Mouse (Mus musculus): Measurements from ENCODE around the gene Thbs1. TPM values are rescaled to one million over a fixed set of nuclear protein-coding genes. Genes with fewer than 3 reads are reported as not detected.

The Thbs1 gene
- total RNA-seq (2022): 1 to 10 TPM; 1.6 to 3.4 (median 2.7) TPM

GRCm38 (mm10) chr2:118111488-118112131 lies at the start of gene Thbs1:
Thbs1 (plus strand) TSS chr2:118111876.
- peak; percentile 30 to 36 for DNase-seq (ENCODE audit: low spot score in 2 of 2)

- no peak for DNase-seq (ENCODE audit: low spot score in 2 of 2)
These were observed 47.4 kb upstream of the Thbs1 start for GRCm38 (mm10) chr2:118064121-118064764.

DNA sequence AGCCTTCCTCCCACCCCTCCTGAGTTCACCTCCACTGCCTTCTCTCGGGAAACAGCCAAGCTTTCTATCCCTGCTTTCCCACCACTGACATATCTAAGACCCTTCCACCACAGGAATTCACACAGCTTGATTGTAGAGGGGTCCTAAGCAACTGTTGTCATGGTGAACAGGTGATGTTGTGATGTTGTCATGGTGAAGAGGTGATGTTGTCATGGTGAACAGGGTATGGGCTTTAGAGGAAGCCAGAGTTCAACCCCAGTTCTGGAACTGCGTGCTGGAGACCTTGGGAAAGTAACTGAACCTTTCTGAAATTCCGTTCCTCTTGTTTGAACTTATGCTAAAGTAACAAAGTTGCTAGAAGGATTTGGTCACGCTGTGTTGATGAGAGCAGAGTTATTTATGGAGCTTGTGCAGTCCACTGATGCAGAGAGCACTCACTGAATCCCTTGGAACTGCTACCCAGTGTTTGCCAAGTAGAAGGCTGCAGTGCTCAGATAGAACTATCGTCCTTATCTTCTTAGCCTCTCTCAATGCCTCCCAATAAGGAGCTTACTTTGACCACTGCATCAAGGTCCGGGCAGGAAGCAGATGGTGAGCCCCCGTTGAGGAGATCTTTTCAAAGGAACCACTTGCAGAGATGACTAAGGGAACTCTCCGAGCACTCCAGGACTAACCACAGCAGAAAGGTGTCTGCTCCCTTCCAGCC lies 45.5 kb upstream of the Thbs1 start:
- DNase-seq (ENCODE audit: low spot score in 2 of 2): no peak

- DNase-seq (ENCODE audit: low spot score in 2 of 2): no peak
These were observed 41.7 kb upstream of the Thbs1 start for GRCm38 (mm10) chr2:118069975-118070374.

DNA sequence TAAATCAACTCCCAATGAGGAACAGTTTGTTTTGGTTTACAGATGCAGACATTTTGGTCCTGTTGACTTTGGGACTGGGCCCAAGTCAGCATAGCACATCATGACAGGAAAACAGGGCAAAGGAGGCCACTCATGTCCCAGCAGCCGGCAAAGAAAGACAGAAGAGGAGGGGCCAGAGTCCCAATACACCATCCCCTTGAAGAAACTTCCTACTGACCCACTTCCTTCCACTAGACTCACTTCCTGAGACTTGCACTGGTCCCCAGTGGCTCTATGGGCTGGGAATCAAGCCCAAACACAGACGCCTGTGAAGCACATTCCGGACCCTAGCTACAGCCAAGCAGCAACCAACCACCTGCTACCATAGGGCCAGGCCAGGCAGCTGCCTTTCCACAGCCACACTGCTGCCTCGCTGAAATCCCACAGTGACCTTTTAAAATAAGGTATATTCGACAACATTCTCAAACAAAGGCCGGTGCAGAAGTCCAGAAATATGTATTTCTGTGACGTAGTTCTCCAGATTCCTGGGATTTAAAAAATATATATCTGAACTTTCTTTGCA lies 38.8 kb upstream of the Thbs1 start:
- DNase-seq (ENCODE audit: low spot score in 2 of 2): no peak

- no peak for DNase-seq (ENCODE audit: low spot score in 2 of 2)
These were observed 37.6 kb upstream of the Thbs1 start for GRCm38 (mm10) chr2:118074030-118074429.

GRCm38 (mm10) chr2:118075165-118075564 lies 36.5 kb upstream of the Thbs1 start:
- no peak for DNase-seq (ENCODE audit: low spot score in 2 of 2)

DNA sequence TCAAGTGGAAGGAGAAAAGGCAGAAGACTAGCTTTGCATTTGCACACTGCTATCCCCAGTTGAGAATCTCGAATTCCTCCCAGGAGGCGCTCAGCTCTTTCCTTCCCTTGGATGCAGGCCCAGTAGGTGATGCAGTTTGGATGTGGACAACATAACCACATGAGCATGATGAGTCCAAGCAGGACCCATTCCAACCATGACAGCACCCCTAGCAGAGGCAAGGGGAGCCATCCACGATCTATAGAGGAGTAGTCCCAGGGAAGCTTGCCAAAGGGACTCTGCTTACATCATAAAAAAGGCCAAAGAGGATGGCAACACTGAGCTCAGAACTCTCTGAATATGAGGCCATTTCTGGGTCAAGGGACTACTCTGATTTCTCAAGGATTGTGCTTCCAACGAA lies 32.5 kb upstream of the Thbs1 start:
- no peak for DNase-seq (ENCODE audit: low spot score in 2 of 2)

DNA sequence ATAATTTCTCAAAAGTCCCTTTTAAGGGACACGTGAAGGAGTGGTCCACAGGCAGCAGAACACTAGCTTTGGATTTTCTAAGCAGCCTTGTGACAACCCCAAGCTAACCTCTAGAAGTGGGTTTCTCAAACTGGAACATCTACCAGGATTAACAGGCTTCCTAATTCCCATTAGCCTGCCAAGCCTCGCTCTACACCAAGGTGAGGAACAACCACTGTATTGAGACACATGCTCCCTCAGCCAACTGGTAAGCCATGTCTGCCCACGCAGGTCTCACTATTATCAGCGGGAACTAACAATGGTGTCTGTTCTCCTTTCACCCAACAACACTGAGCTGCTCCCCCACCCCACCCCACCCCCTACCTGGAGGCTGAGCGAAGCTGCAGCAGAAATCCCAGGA lies 30.1 kb upstream of the Thbs1 start:
- no peak for DNase-seq (ENCODE audit: low spot score in 2 of 2)

GRCm38 (mm10) chr2:118083652-118084051 lies 28.0 kb upstream of the Thbs1 start:
- no peak for DNase-seq (ENCODE audit: low spot score in 2 of 2)

- no peak for DNase-seq (ENCODE audit: low spot score in 2 of 2)
These were observed 27.0 kb upstream of the Thbs1 start for GRCm38 (mm10) chr2:118084693-118085092.

- DNase-seq (ENCODE audit: low spot score in 2 of 2): no peak
These were observed 26.0 kb upstream of the Thbs1 start for GRCm38 (mm10) chr2:118085647-118086046.

GRCm38 (mm10) chr2:118087044-118087726 lies 24.5 kb upstream of the Thbs1 start:
- no peak for DNase-seq (ENCODE audit: low spot score in 2 of 2)

DNA sequence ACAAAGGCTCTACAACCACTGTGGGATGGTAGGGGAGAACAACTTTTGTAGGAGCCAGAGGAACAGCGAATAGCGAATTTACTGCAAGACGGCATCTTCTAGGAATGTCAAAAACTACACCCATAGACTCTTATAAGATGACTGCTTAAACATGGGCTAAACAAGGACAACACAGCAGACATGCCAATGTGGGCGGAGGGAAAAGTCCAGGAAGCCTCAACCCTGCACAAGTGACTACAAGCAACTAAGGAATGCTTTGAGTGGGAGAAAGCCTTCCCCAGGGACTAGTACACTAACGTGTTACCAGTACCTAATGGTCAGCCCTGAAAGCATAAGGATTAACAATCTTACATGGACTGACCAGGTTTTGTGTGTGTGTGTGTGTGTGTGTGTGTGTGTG lies 20.4 kb upstream of the Thbs1 start:
- no peak for DNase-seq (ENCODE audit: low spot score in 2 of 2)

DNA sequence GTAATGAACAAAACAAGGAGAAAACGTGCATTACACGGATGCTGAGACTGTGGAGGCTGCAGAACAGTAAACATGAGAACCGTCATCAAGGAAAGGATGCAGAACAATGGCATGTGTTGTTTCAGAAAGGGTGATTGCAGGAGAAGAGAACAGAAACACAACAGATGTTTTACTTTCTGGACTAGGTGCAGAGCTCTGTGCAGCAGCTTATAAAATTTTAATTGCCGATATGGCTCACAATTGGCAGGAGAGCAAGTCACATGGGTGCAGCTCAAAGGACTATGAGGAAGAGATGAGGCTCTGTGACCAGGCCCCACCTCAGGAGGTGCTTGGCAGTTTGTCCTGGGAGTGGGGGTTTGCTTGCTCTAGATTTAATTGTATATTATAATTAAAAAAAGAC lies 12.6 kb upstream of the Thbs1 start:
- DNase-seq (ENCODE audit: low spot score in 2 of 2): no peak

DNA sequence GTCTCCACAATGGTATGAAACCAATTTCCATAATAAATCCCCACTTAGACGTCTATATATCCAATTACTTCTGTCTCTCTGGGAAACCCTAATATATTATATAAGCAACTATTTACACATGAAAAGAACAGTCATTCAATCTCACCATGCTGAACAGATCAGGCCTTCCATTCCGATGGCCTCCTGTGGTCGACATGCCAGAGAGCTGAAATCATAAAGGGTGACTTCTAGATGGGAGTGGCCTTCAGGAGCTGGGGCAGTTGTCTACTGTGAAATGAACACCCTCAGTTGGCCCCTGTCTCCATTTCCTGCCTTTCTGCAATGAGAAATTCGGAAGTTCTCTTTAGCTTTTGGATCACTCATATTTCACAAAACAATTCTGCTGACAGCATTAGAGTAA lies 9.5 kb upstream of the Thbs1 start:
- no peak for DNase-seq (ENCODE audit: low spot score in 2 of 2)

GRCm38 (mm10) chr2:118110225-118110915 lies 1.3 kb upstream of the Thbs1 start:
- DNase-seq (ENCODE audit: low spot score in 2 of 2): no peak

GRCm38 (mm10) chr2:118111116-118111487 lies 574 bp upstream of the Thbs1 start:
- DNase-seq (ENCODE audit: low spot score in 2 of 2): peak; percentile 69 to 88

DNA sequence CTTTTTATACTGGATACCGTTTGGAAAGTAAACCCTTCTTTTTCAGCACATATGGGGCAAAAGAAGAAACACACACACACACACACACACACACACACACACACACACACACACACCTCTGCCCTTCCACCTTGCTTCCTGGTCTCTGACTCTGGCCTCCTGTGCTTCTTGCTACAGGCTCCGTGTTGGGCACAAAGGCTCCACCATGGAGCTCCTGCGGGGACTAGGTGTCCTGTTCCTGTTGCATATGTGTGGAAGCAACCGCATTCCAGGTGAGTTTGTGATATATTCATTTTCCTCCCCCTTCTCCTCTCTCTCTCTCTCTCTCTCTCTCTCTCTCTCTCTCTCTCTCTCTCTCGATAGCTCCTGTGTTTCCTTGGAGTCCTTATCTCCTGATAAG lies 762 bp downstream of the Thbs1 start:
- DNase-seq (ENCODE audit: low spot score in 2 of 2): no peak

GRCm38 (mm10) chr2:118112846-118113479 lies 1.3 kb downstream of the Thbs1 start:
- DNase-seq (ENCODE audit: low spot score in 2 of 2): no peak
